Mouse (Mus musculus): ENCODE measurements at regions not wholly inside any gene's neighbourhood (a gene's known extent, or its start where the extent isn't known, plus 50 kb on each side); places are given as distances from the start of the nearest gene placed in this dataset.
A peak's percentile ranks its signal among the peaks of the same experiment; 100 is the strongest.

- peak; percentile 65 for DNase-seq (ENCODE audit: low read depth, low spot score)
These were observed 247.6 kb downstream of the Ptprc start for GRCm38 (mm10) chr1:137927953-137928352.

GRCm38 (mm10) chr1:137926326-137926725, 249.2 kb downstream of the Ptprc start:
- no peak for DNase-seq (ENCODE audit: low read depth, low spot score)

GRCm38 (mm10) chr1:137924156-137924555, 251.4 kb downstream of the Ptprc start:
- no peak for DNase-seq (ENCODE audit: low read depth, low spot score)

- no peak for DNase-seq (ENCODE audit: low read depth, low spot score)
These were observed 251.8 kb downstream of the Ptprc start for GRCm38 (mm10) chr1:137923705-137924104.

GRCm38 (mm10) chr1:137922769-137923168, 252.7 kb downstream of the Ptprc start:
- peak; percentile 17 for DNase-seq (ENCODE audit: low read depth, low spot score)

- no peak for DNase-seq (ENCODE audit: low read depth, low spot score)
These were observed 253.9 kb downstream of the Ptprc start for GRCm38 (mm10) chr1:137921592-137921991.

- DNase-seq (ENCODE audit: low read depth, low spot score): no peak
These were observed 255.6 kb downstream of the Ptprc start for GRCm38 (mm10) chr1:137919739-137920563.

GRCm38 (mm10) chr1:137917449-137917848, 258.1 kb downstream of the Ptprc start:
- no peak for DNase-seq (ENCODE audit: low read depth, low spot score)

GRCm38 (mm10) chr1:137906883-137907282, 268.6 kb downstream of the Ptprc start:
- no peak for DNase-seq (ENCODE audit: low read depth, low spot score)

GRCm38 (mm10) chr1:137906477-137906876, 269.0 kb downstream of the Ptprc start:
- DNase-seq (ENCODE audit: low read depth, low spot score): no peak

- no peak for DNase-seq (ENCODE audit: low read depth, low spot score)
These were observed 269.9 kb downstream of the Ptprc start for GRCm38 (mm10) chr1:137905566-137905965.

- no peak for DNase-seq (ENCODE audit: low read depth, low spot score)
These were observed 272.2 kb downstream of the Ptprc start for GRCm38 (mm10) chr1:137903351-137903750.

- no peak for DNase-seq (ENCODE audit: low read depth, low spot score)
These were observed 272.6 kb downstream of the Ptprc start for GRCm38 (mm10) chr1:137902859-137903258.

GRCm38 (mm10) chr1:137901996-137902395, 273.5 kb downstream of the Ptprc start:
- no peak for DNase-seq (ENCODE audit: low read depth, low spot score)

- no peak for DNase-seq (ENCODE audit: low read depth, low spot score)
These were observed 274.3 kb downstream of the Ptprc start for GRCm38 (mm10) chr1:137901211-137901610.

- DNase-seq (ENCODE audit: low read depth, low spot score): no peak
These were observed 274.9 kb downstream of the Ptprc start for GRCm38 (mm10) chr1:137900621-137901071.

- DNase-seq (ENCODE audit: low read depth, low spot score): peak; percentile 11
These were observed 275.4 kb downstream of the Ptprc start for GRCm38 (mm10) chr1:137899916-137900601.

- DNase-seq (ENCODE audit: low read depth, low spot score): no peak
These were observed 276.2 kb downstream of the Ptprc start for GRCm38 (mm10) chr1:137899305-137899704.

- DNase-seq (ENCODE audit: low read depth, low spot score): no peak
These were observed 276.6 kb downstream of the Ptprc start for GRCm38 (mm10) chr1:137898891-137899290.

GRCm38 (mm10) chr1:137898397-137898796, 277.1 kb downstream of the Ptprc start:
- peak; percentile 79 for DNase-seq (ENCODE audit: low read depth, low spot score)

- DNase-seq (ENCODE audit: low read depth, low spot score): no peak
These were observed 293.9 kb downstream of the Ptprc start for GRCm38 (mm10) chr1:137881656-137882055.

GRCm38 (mm10) chr1:137874361-137874760, 301.1 kb downstream of the Ptprc start:
- DNase-seq (ENCODE audit: low read depth, low spot score): no peak

GRCm38 (mm10) chr1:137873628-137874027, 301.9 kb downstream of the Ptprc start:
- DNase-seq (ENCODE audit: low read depth, low spot score): no peak
